Mouse (Mus musculus): Measurements from ENCODE around the gene Tmem168. TPM values are rescaled to one million over a fixed set of nuclear protein-coding genes. Genes with fewer than 3 reads are reported as not detected.
A peak's percentile ranks its signal among the peaks of the same experiment; 100 is the strongest.

Tmem168 gene
- 3.6 and 8.7 TPM in 2 replicates for polyA plus RNA-seq (2011; ENCODE audit: insufficient read depth, insufficient read length, low replicate concordance, missing spikeins)

GRCm38 (mm10) chr6:13607621-13608493, at the start of gene Tmem168:
Gene Tmem168, minus strand, starts transcription at chr6:13608100.
- H3K27ac ChIP-seq (ENCODE audit: control insufficient read depth, insufficient read depth, low read depth, low read length, poor library complexity), result peak within 1 kb of the TSS; percentile 95

DNA sequence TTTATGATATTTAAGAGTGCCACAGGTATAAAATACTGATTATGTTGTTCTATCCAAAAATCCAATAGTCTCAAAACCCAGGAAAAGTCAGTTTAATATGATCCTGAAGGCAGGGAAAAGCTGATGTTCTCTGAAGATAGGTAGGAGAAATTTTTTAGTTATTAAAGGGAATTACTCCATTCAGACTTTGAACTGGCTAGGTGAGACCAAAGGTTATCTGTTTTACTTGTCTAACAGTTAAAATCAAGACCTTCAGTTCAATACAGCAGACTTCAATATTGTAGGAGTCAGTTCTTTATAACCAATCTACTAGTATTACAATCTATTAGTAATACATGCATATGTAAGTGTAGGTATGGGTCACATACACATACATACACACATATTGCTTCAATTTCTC, 46.2 kb upstream of the Tmem168 start:
- TF ChIP-seq POLR2A (IDR thresholded peaks at IDR 0.05; ENCODE audit: borderline replicate concordance, control insufficient read depth, low read depth, low read length) (no peak), CTCF (IDR thresholded peaks at IDR 0.05; ENCODE audit: control insufficient read depth, insufficient read depth, low read length) (no peak)
- Histone ChIP-seq H3K27ac (ENCODE audit: control insufficient read depth, insufficient read depth, low read depth, low read length, poor library complexity) (no peak overlapping the region), H3K4me1 (ENCODE audit: control insufficient read depth, insufficient read depth, low read length) (no peaks in the 10 kb centered on the region), H3K4me3 (replicated peaks; ENCODE audit: control insufficient read depth, low read depth, low read length) (no peak overlapping the region)

More at GRCm38 (mm10) chr6:13607621-13608493, at the start of gene Tmem168:
- peak within 1 kb of the TSS; percentile 98 for H3K4me3 ChIP-seq (replicated peaks; ENCODE audit: control insufficient read depth, low read depth, low read length)
- H3K4me1 ChIP-seq (ENCODE audit: control insufficient read depth, insufficient read depth, low read length), result no peaks in the 10 kb centered on the region; the same call in 1 of the 2 replicates
- TF ChIP-seq POLR2A (IDR thresholded peaks at IDR 0.05; ENCODE audit: borderline replicate concordance, control insufficient read depth, low read depth, low read length), result peak; percentile 88; the same call in 1 of the 2 replicates
- TF ChIP-seq CTCF (IDR thresholded peaks at IDR 0.05; ENCODE audit: control insufficient read depth, insufficient read depth, low read length), result no peak
- 3% methylated on average over 71 of the region's 71 CpGs for WGBS

DNA sequence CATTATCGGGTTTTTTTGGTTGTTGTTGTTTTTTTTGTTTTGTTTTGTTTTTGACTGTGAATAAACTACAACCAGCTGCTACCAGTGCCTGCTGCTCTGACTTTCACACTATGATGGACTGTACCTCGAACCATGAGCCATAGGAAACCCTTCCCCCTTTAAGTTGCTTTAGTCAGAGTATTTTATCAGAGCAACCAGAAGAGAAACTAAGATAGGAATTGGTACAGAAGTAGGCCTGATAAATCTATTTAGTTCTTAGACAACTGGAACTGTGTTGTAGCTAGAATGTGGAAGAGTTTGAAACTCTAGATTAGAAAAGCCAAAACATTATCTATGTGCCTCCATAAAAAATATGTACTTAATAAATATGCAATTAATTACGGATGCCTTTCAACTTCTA, 44.4 kb upstream of the Tmem168 start:
- WGBS, result 78% methylated on average over 3 of the region's 3 CpGs
- no peak overlapping the region for H3K4me3 ChIP-seq (replicated peaks; ENCODE audit: control insufficient read depth, low read depth, low read length)
- no peak for TF ChIP-seq CTCF (IDR thresholded peaks at IDR 0.05; ENCODE audit: control insufficient read depth, insufficient read depth, low read length)
- TF ChIP-seq POLR2A (IDR thresholded peaks at IDR 0.05; ENCODE audit: borderline replicate concordance, control insufficient read depth, low read depth, low read length), result no peak
- no peak overlapping the region for H3K27ac ChIP-seq (ENCODE audit: control insufficient read depth, insufficient read depth, low read depth, low read length, poor library complexity)
- H3K4me1 ChIP-seq (ENCODE audit: control insufficient read depth, insufficient read depth, low read length), result no peaks in the 10 kb centered on the region

DNA sequence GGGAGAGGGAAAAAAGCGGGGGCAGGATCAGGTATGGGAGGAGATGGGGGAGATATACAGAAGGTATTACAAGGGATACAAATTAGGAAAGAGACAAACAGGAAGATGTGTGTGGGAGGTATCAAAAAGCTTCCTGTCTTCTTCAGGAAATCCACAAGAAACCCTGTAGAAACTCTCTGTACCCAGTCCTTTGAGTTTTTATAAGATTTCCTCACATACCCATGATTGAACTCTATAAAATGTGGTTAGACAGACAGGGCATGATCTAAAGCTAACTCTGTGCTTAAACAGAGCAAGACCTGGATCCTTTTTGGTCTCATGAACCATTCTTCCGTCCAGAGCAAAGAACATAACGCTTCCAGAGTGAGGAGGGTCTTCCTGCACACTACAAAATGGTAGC, 43.0 kb upstream of the Tmem168 start:
- no peak overlapping the region for H3K27ac ChIP-seq (ENCODE audit: control insufficient read depth, insufficient read depth, low read depth, low read length, poor library complexity)
- TF ChIP-seq POLR2A (IDR thresholded peaks at IDR 0.05; ENCODE audit: borderline replicate concordance, control insufficient read depth, low read depth, low read length), result no peak
- no peak for TF ChIP-seq CTCF (IDR thresholded peaks at IDR 0.05; ENCODE audit: control insufficient read depth, insufficient read depth, low read length)
- 85% methylated on average over 3 of the region's 3 CpGs for WGBS
- H3K4me3 ChIP-seq (replicated peaks; ENCODE audit: control insufficient read depth, low read depth, low read length), result no peak overlapping the region
- H3K4me1 ChIP-seq (ENCODE audit: control insufficient read depth, insufficient read depth, low read length), result no peaks in the 10 kb centered on the region

DNA sequence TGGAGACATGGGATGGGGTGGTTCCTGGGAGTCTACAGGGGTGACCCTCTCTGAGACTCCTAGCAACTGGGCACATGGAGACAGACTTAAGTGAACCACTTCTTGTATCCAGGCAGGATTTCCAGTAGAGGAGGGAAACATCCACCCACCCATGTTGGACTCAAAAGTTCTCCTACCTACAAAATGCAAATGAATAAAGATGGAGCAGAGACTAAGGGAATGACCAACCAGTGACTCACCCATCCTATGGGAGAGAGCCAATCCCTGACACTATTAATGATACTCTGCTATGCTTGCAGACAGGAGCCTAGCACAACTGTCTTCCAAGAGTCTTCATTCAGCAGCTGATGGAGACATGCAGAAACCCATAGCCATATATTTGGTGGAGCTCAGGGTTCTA, 40.4 kb upstream of the Tmem168 start:
- TF ChIP-seq POLR2A (IDR thresholded peaks at IDR 0.05; ENCODE audit: borderline replicate concordance, control insufficient read depth, low read depth, low read length), result no peak
- no peak for TF ChIP-seq CTCF (IDR thresholded peaks at IDR 0.05; ENCODE audit: control insufficient read depth, insufficient read depth, low read length)
- no peak overlapping the region for H3K27ac ChIP-seq (ENCODE audit: control insufficient read depth, insufficient read depth, low read depth, low read length, poor library complexity)
- no peak overlapping the region for H3K4me3 ChIP-seq (replicated peaks; ENCODE audit: control insufficient read depth, low read depth, low read length)
- H3K4me1 ChIP-seq (ENCODE audit: control insufficient read depth, insufficient read depth, low read length), result no peaks in the 10 kb centered on the region

DNA sequence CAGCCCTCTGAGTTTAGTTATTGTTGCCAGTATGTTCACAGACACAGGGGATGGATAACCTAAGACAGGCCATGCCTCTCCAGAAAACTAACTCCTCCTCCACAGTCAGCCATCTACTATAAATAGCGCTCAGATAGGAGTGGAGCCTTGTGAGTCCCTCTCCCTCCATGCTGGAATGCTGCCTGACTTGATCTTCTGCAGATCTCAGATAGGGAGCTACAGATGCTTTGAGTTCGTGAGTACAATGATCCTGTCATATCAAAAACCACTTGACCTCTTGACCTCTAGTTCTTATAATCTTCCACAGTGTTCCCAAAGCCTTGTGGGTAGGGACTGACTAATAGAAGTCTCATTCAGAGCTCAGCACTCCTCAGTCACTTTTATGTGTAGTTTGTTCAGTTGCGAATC, 28.7 kb upstream of the Tmem168 start:
- H3K27ac ChIP-seq (ENCODE audit: control insufficient read depth, insufficient read depth, low read depth, low read length, poor library complexity), result no peak overlapping the region
- no peak overlapping the region for H3K4me3 ChIP-seq (replicated peaks; ENCODE audit: control insufficient read depth, low read depth, low read length)
- H3K4me1 ChIP-seq (ENCODE audit: control insufficient read depth, insufficient read depth, low read length), result no peaks in the 10 kb centered on the region
- 82% methylated on average over 3 of the region's 3 CpGs for WGBS
- TF ChIP-seq CTCF (IDR thresholded peaks at IDR 0.05; ENCODE audit: control insufficient read depth, insufficient read depth, low read length) (no peak), POLR2A (IDR thresholded peaks at IDR 0.05; ENCODE audit: borderline replicate concordance, control insufficient read depth, low read depth, low read length) (no peak)

GRCm38 (mm10) chr6:13632571-13632970, 24.7 kb upstream of the Tmem168 start:
- H3K4me3 ChIP-seq (replicated peaks; ENCODE audit: control insufficient read depth, low read depth, low read length), result no peak overlapping the region
- WGBS, result 87% methylated on average over 1 of the region's 1 CpGs
- no peaks in the 10 kb centered on the region for H3K4me1 ChIP-seq (ENCODE audit: control insufficient read depth, insufficient read depth, low read length)
- TF ChIP-seq POLR2A (IDR thresholded peaks at IDR 0.05; ENCODE audit: borderline replicate concordance, control insufficient read depth, low read depth, low read length), result no peak
- TF ChIP-seq CTCF (IDR thresholded peaks at IDR 0.05; ENCODE audit: control insufficient read depth, insufficient read depth, low read length), result no peak
- H3K27ac ChIP-seq (ENCODE audit: control insufficient read depth, insufficient read depth, low read depth, low read length, poor library complexity), result no peak overlapping the region

DNA sequence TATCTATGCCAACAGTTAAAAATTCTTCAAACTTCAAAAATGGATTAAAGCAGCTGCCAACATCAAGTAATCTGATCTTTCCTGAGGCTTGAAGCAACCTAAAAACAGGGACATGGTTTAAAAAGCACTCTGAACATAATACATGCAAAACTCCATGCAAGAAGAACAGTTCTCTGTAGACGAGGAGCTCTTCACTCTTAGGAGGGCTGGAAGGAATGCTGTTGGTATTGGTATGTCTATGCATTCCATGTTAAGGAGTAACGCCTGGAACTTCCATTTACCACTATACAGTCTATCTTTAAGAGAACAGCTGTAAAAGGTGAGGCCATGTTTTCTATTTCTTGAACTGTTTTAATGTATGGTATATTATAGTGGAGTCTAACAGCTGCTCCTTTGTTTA, 22.7 kb upstream of the Tmem168 start:
- no peak for TF ChIP-seq CTCF (IDR thresholded peaks at IDR 0.05; ENCODE audit: control insufficient read depth, insufficient read depth, low read length)
- no peak for TF ChIP-seq POLR2A (IDR thresholded peaks at IDR 0.05; ENCODE audit: borderline replicate concordance, control insufficient read depth, low read depth, low read length)
- 70% methylated on average over 2 of the region's 2 CpGs for WGBS
- Histone ChIP-seq H3K4me3 (replicated peaks; ENCODE audit: control insufficient read depth, low read depth, low read length) (no peak overlapping the region), H3K27ac (ENCODE audit: control insufficient read depth, insufficient read depth, low read depth, low read length, poor library complexity) (no peak overlapping the region), H3K4me1 (ENCODE audit: control insufficient read depth, insufficient read depth, low read length) (no peaks in the 10 kb centered on the region)

Data from bone marrow, adult 2 months (tissue).